Mouse (Mus musculus) stomach, postnatal 0 days (tissue): ENCODE results near the gene Pdzd2. TPM values are rescaled to one million over a fixed set of nuclear protein-coding genes. Genes with fewer than 3 reads are reported as not detected.

Experiments
- ATAC-seq: fragments of 200-750 bp; cut with Nextera tagmentation; 2 replicates; pipeline ENCODE4 v1.8.0; 2017; ENCODE audit not compliant: low FRiP score, low TSS enrichment
- DNase-seq: peaks from one replicate; pipeline ENCODE4 v3.0.0-alpha.2; 2016; ENCODE audit warnings: low spot score
- H3K27ac ChIP-seq: fragments of 300-500 bp; sonication (generic); replicated peaks from 2 replicates; pipeline ENCODE4 v1.5.1; 2014; ENCODE audit warnings: mild to moderate bottlenecking, control low read depth
- H3K27me3 ChIP-seq: fragments of 300-500 bp; sonication (generic); 2 replicates; pipeline ENCODE4 v1.6.1; 2014; ENCODE audit warnings: low read length; ENCODE audit not compliant: control insufficient read depth, insufficient read depth
- H3K36me3 ChIP-seq: fragments of 300-500 bp; sonication (generic); 2 replicates; pipeline ENCODE4 v1.6.1; 2014; ENCODE audit warnings: low read length, mixed read lengths; ENCODE audit not compliant: control insufficient read depth, insufficient read depth
- H3K4me1 ChIP-seq: fragments of 300-500 bp; sonication (generic); replicated peaks from 2 replicates; pipeline ENCODE4 v1.6.1; 2014; ENCODE audit warnings: antibody characterized with exemption; ENCODE audit not compliant: control insufficient read depth, insufficient read depth
- H3K4me2 ChIP-seq: fragments of 300-500 bp; sonication (generic); replicated peaks from 2 replicates; pipeline ENCODE4 v1.6.1; 2014; ENCODE audit warnings: low read depth, mild to moderate bottlenecking, control low read depth, moderate library complexity
- H3K4me3 ChIP-seq: fragments of 300-500 bp; sonication (generic); 2 replicates; pipeline ENCODE4 v1.5.1; 2014; ENCODE audit warnings: low read depth, low read length, control low read depth
- H3K9ac ChIP-seq: fragments of 300-500 bp; sonication (generic); 2 replicates; pipeline ENCODE4 v1.6.1; 2014; ENCODE audit warnings: mild to moderate bottlenecking, low read length, control low read depth, mixed read lengths
- H3K9me3 ChIP-seq: fragments of 300-500 bp; sonication (generic); 2 replicates; pipeline ENCODE4 v1.6.1; 2016; ENCODE audit warnings: low read length; ENCODE audit not compliant: control insufficient read depth
- CTCF ChIP-seq: IDR thresholded peaks from 2 replicates; pipeline ENCODE4 v1.5.1; 2016; ENCODE audit warnings: antibody characterized with exemption, low read depth, mild to moderate bottlenecking, moderate library complexity
- EP300 ChIP-seq: optimal IDR thresholded peaks from 2 replicates; pipeline ENCODE3; 2016; ENCODE audit warnings: antibody characterized with exemption
- WGBS: fragments of 180-500 bp; shearing (Covaris S2); extraction: QIAGEN DNeasy Blood & Tissue Kit; methylation state at CpG from one replicate; pipeline ENCODE4 v1.1.7; 2014; 5-methylcytosine and 5-hydroxymethylcytosine counted together
- polyA plus RNA-seq: library from polyadenylated mRNA; unstranded; fragments of >200 nt; fragmentation: Nextera tagmentation; extraction: Ambion mirVana; gene quantifications from 2 replicates; pipeline ENCODE4 v1.2.1, GENCODE M21; 2015

Pdzd2 gene
- polyA plus RNA-seq, 1 experiment from 2014 or later, result 19.1 TPM

DNA sequence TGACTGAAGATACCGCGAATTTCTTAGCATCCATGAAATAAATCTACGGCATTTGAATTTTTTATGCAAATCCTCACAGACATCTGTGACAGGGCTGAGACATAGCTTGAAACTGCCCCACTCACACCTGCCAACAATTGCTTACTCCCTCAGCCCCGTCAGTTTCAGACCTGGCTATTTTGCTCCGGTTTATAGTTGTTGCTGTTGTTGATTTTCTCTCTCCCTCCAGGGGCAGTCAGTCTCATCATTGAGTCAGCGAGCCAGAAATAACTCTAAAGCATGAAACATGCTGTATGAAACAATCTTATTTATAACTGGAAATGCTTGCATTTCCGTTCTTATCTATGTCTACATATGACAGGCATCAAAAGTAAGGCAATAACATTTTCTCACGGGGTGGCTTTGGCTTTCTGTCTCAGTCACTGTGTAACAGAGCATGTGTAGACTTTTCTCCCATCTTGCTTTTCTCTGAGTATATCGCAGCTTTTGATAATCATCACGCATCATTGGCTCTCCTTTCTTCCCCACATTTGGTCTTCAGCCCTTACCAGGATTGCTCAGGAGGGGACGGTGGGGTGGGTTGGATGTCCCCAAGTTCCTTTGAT, 34.5 kb upstream of the Pdzd2 start:
- H3K36me3 ChIP-seq, result no peaks in the 10 kb centered on the region
- ATAC-seq, result no peak
- no peak overlapping the region for H3K4me3 ChIP-seq
- WGBS, result 74% methylated on average over 11 of the region's 11 CpGs
- H3K9ac ChIP-seq, result no peak overlapping the region
- no peak for TF ChIP-seq EP300
- TF ChIP-seq CTCF, result no peak
- H3K4me1 ChIP-seq, result no peaks in the 10 kb centered on the region
- H3K27ac ChIP-seq, result no peak overlapping the region
- no peaks in the 10 kb centered on the region for H3K27me3 ChIP-seq
- H3K9me3 ChIP-seq, result no peaks in the 10 kb centered on the region
- no peak overlapping the region for H3K4me2 ChIP-seq
- DNase-seq, result no peak

- Histone ChIP-seq H3K36me3 (no peaks in the 10 kb centered on the region), H3K9me3 (no peaks in the 10 kb centered on the region), H3K27me3 (no peaks in the 10 kb centered on the region), H3K4me1 (no peaks in the 10 kb centered on the region), H3K4me2 (no peak overlapping the region), H3K27ac (no peak overlapping the region), H3K9ac (no peak overlapping the region), H3K4me3 (no peak overlapping the region)
- TF ChIP-seq CTCF, result no peak
- TF ChIP-seq EP300, result no peak
- DNase-seq, result no peak
- no peak for ATAC-seq
- 67% methylated on average over 7 of the region's 7 CpGs for WGBS
Measured at GRCm38 (mm10) chr15:12770958-12771357, 31.2 kb upstream of the Pdzd2 start.

DNA sequence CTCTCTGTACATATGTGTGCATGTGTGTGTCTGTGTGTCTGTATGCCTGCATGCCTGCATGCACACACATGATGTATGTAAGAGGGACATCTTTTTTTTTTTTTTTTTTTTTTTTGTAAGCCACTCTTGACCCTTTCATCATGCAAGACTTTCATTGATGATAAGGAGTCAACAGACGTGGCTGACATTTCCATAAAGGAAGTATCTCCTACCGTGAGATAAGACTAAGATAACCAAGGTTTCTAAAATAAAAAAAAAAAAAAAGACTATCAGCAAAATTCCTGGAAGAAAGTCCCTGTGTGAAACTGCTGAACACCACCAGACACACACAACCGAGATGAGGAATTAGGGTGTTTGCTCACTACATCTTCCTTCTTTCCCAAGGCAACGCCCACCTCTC, 27.1 kb upstream of the Pdzd2 start:
- WGBS, result 48% methylated on average over 4 of the region's 4 CpGs
- no peaks in the 10 kb centered on the region for H3K4me1 ChIP-seq
- no peak overlapping the region for H3K9ac ChIP-seq
- ATAC-seq (no peak), DNase-seq (no peak)
- H3K4me2 ChIP-seq, result no peak overlapping the region
- H3K36me3 ChIP-seq, result no peaks in the 10 kb centered on the region
- H3K9me3 ChIP-seq, result no peaks in the 10 kb centered on the region
- H3K27me3 ChIP-seq, result no peaks in the 10 kb centered on the region
- no peak for TF ChIP-seq EP300
- no peak for TF ChIP-seq CTCF
- no peak overlapping the region for H3K4me3 ChIP-seq
- H3K27ac ChIP-seq, result no peak overlapping the region

- 59% methylated on average over 10 of the region's 10 CpGs for WGBS
- Histone ChIP-seq H3K27ac (no peak overlapping the region), H3K36me3 (no peaks in the 10 kb centered on the region), H3K9ac (no peak overlapping the region), H3K4me1 (no peaks in the 10 kb centered on the region), H3K27me3 (no peaks in the 10 kb centered on the region), H3K4me2 (no peak overlapping the region), H3K4me3 (no peak overlapping the region), H3K9me3 (no peaks in the 10 kb centered on the region)
- TF ChIP-seq CTCF (no peak), EP300 (no peak)
- DNase-seq (no peak), ATAC-seq (no peak)
Measured at GRCm38 (mm10) chr15:12763147-12763546, 23.4 kb upstream of the Pdzd2 start.

DNA sequence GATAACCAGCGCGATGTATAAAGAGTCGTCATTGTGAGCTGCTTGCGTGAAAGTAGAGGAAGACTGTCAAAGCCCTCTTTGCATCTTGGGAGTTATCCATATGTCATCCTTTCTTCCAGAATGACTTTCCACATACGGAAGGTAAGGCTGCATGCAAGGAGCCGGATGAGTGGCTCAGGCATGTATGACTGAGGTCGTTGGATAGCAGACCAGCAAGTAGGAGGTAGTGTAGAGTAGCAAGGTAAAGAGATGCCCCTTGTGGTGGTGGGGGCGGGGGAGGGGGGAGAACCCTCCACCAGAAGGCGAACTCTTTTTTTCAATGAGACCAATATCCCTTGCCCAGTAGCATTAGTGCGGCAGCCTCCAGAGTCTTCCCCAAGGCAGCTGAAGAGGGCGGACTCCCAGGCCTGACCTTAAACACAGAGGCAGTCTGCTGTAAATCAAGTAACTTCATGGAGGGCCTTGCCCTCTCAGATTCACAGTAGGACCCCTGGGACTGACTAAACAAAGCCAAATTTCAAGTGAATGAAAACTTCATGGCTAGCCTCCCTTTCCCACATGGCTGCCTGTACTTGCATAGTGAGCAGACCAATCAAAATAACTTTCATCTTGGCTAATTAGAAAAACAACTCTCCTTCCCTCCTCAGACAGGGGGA, 22.7 kb upstream of the Pdzd2 start:
- no peak overlapping the region for H3K4me3 ChIP-seq
- H3K4me1 ChIP-seq, result no peaks in the 10 kb centered on the region
- TF ChIP-seq CTCF, result no peak
- TF ChIP-seq EP300, result no peak
- ATAC-seq, result no peak
- no peak for DNase-seq
- no peak overlapping the region for H3K4me2 ChIP-seq
- no peak overlapping the region for H3K27ac ChIP-seq
- H3K36me3 ChIP-seq, result no peaks in the 10 kb centered on the region
- no peaks in the 10 kb centered on the region for H3K9me3 ChIP-seq
- H3K27me3 ChIP-seq, result no peaks in the 10 kb centered on the region
- 77% methylated on average over 11 of the region's 11 CpGs for WGBS
- no peak overlapping the region for H3K9ac ChIP-seq

DNA sequence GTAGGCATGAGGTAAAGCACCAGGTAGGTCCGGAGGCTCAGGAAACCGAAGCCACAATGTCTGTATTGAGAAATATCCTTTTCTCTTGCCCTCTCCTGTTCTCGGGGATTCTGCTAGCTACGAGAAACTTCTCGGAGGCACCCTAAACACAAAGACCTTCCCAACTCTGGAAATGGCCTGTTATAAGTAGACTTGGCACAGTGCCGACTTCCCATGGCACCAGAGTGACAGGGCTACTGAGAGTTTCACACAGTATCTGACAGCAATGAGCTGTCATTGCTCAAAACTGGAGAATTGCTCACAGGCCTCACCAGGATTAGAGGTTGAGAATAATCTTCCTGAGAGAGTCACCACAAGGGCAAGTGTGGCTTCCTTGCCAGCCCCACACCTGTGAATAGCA, 21.0 kb upstream of the Pdzd2 start:
- TF ChIP-seq CTCF (no peak), EP300 (no peak)
- Histone ChIP-seq H3K36me3 (no peaks in the 10 kb centered on the region), H3K27ac (no peak overlapping the region), H3K9me3 (no peaks in the 10 kb centered on the region), H3K9ac (no peak overlapping the region), H3K4me3 (no peak overlapping the region), H3K27me3 (no peaks in the 10 kb centered on the region), H3K4me2 (no peak overlapping the region), H3K4me1 (no peaks in the 10 kb centered on the region)
- WGBS, result 76% methylated on average over 6 of the region's 6 CpGs
- DNase-seq (no peak), ATAC-seq (no peak)
